Mouse (Mus musculus) left cerebral cortex, postnatal 14 days (tissue): ENCODE results near the gene Tec. TPM values are rescaled to one million over a fixed set of nuclear protein-coding genes. Genes with fewer than 3 reads are reported as not detected.

Experiments
- DNase-seq, 2 experiments: peaks; one replicate each; pipeline ENCODE4 v3.0.0; 2021 to 2022; ENCODE audit warnings: low spot score in 2 of 2, mixed read lengths in 1 of 2
- intact Hi-C: fragments of 180-260 bp; cut with DNase I; formaldehyde crosslinking; loops from one replicate; pipeline ENCODE4 v1.15.1; 2025
- total RNA-seq, 2 experiments: library from RNA; stranded (reverse); gene quantifications; 2 replicates each; pipeline ENCODE4 v1.2.3; 2021

The Tec gene
- total RNA-seq, 2 experiments from 2014 or later = 5.6 to 7.3 TPM

GRCm38 (mm10) chr5:72896478-72897279 lies 28.4 kb upstream of the Tec start:
- intact Hi-C loops = loop anchor here (10.0 kb wide), 1 partner anchor 178 kb away; no protein-coding TSS in a partner anchor

GRCm38 (mm10) chr5:72895261-72895660 lies 27.0 kb upstream of the Tec start:
- DNase-seq = no peak
- intact Hi-C loops = loop anchor here (10.0 kb wide), 1 partner anchor 180 kb away; no protein-coding TSS in a partner anchor

More at GRCm38 (mm10) chr5:72896478-72897279, 28.4 kb upstream of the Tec start:
- DNase-seq = no peak

- DNase-seq = no peak
- intact Hi-C loops = loop anchor here (10.0 kb wide), 1 partner anchor 181 kb away; no protein-coding TSS in a partner anchor
Measured at GRCm38 (mm10) chr5:72893987-72894386, 25.7 kb upstream of the Tec start.

- intact Hi-C loops = loop anchor here (10.0 kb wide), 1 partner anchor 183 kb away; no protein-coding TSS in a partner anchor
- DNase-seq = peak in 1 of 2 experiments; percentile 60
Measured at GRCm38 (mm10) chr5:72891534-72891933, 23.3 kb upstream of the Tec start.

- intact Hi-C loops = no loop called here
- no peak for DNase-seq
Measured at GRCm38 (mm10) chr5:72888260-72888659, 20.0 kb upstream of the Tec start.

GRCm38 (mm10) chr5:72886458-72887222 lies 18.4 kb upstream of the Tec start:
- intact Hi-C loops = no loop called here
- no peak for DNase-seq

GRCm38 (mm10) chr5:72883706-72884105 lies 15.4 kb upstream of the Tec start:
- intact Hi-C loops = no loop called here
- no peak for DNase-seq

- intact Hi-C loops = no loop called here
- DNase-seq = peak in 1 of 2 experiments; percentile 12
Measured at GRCm38 (mm10) chr5:72882412-72882765, 14.1 kb upstream of the Tec start.

- DNase-seq = no peak
- intact Hi-C loops = no loop called here
Measured at GRCm38 (mm10) chr5:72881748-72882411, 13.6 kb upstream of the Tec start.

GRCm38 (mm10) chr5:72879736-72880135 lies 11.5 kb upstream of the Tec start:
- intact Hi-C loops = no loop called here
- no peak for DNase-seq

GRCm38 (mm10) chr5:72871114-72871513 lies 2.8 kb upstream of the Tec start:
- intact Hi-C loops = no loop called here
- no peak for DNase-seq

- no peak for DNase-seq
- intact Hi-C loops = no loop called here
Measured at GRCm38 (mm10) chr5:72869779-72870608, 1.7 kb upstream of the Tec start.

- no peak for DNase-seq
- intact Hi-C loops = no loop called here
Measured at GRCm38 (mm10) chr5:72867036-72867672, 1.1 kb downstream of the Tec start.

- intact Hi-C loops = no loop called here
- DNase-seq = no peak
Measured at GRCm38 (mm10) chr5:72866260-72866905, 1.9 kb downstream of the Tec start.

- intact Hi-C loops = no loop called here
- no peak for DNase-seq
Measured at GRCm38 (mm10) chr5:72864654-72865178, 3.6 kb downstream of the Tec start.

GRCm38 (mm10) chr5:72863166-72863565 lies 5.1 kb downstream of the Tec start:
- no peak for DNase-seq
- intact Hi-C loops = no loop called here

- intact Hi-C loops = no loop called here
- DNase-seq = no peak
Measured at GRCm38 (mm10) chr5:72861726-72862385, 6.4 kb downstream of the Tec start.
